Mouse (Mus musculus) left cerebral cortex, adult 18-20 months (tissue): Measurements from ENCODE around the gene Zdhhc18. TPM values are rescaled to one million over a fixed set of nuclear protein-coding genes. Genes with fewer than 3 reads are reported as not detected.
A peak's percentile ranks its signal among the peaks of the same experiment; 100 is the strongest.
"Not testable (repeated sequence)": the region's sequence is repeated elsewhere in the genome, so short reads cannot be mapped to it uniquely, and the experiment has no call there.

ENCODE experiments used
- DNase-seq, 2 experiments: peaks; one replicate each; pipeline ENCODE4 v3.0.0; 2021 to 2022; ENCODE audit warnings: low spot score in 2 of 2, mixed read lengths in 1 of 2
- total RNA-seq, 2 experiments: library from RNA; stranded (reverse); gene quantifications; 2 replicates each; pipeline ENCODE4 v1.2.3; 2021

The Zdhhc18 gene
- total RNA-seq, 2 experiments from 2014 or later: 35.5 to 39.2 TPM

DNA sequence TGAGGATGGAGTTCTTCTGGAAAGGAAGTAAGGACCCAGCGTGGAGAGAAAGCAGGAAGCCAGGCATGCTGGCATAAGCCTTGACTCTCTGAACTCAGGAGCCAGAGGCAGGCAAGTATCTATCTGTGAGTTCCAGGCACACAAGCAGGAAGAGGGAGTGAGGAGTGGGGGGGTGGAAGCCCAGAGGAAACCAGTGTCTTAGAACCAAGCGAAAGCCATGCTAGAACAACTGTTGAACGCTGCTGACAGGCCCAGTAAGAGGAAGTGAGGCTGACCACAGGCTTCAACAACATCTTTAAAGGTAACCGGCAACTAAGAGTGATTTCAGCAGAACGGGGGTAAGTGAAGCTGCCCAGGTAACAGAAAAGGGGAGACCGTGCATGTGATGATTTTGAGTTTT is 16.2 kb upstream of the Zdhhc18 start:
- DNase-seq: no peak

GRCm38 (mm10) chr4:133665118-133665517 is 15.2 kb upstream of the Zdhhc18 start:
- no peak for DNase-seq

DNA sequence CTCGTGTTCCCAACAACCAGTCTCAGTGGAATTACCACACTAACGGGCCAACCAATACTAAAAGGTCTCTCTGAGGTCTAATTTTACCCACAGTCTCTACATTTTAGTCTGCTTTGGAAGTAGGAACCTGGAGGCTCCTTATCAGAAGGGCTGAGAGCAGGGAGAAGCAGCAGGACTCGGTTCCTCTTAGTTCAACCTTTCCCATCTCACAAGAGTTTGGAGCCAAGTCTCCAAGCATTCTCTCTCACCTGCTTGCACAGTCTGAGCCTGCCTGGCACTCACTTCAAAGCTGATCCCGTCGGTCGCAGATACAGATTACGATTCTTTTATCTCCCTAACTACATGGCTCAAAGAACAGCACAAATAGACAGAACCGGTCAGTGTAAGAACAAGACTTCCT is 13.0 kb upstream of the Zdhhc18 start:
- no peak for DNase-seq

- DNase-seq: no peak
These were observed 12.5 kb upstream of the Zdhhc18 start for GRCm38 (mm10) chr4:133662421-133662820.

GRCm38 (mm10) chr4:133660193-133661155 is 10.5 kb upstream of the Zdhhc18 start:
- peak; percentile 76 to 87 for DNase-seq

DNA sequence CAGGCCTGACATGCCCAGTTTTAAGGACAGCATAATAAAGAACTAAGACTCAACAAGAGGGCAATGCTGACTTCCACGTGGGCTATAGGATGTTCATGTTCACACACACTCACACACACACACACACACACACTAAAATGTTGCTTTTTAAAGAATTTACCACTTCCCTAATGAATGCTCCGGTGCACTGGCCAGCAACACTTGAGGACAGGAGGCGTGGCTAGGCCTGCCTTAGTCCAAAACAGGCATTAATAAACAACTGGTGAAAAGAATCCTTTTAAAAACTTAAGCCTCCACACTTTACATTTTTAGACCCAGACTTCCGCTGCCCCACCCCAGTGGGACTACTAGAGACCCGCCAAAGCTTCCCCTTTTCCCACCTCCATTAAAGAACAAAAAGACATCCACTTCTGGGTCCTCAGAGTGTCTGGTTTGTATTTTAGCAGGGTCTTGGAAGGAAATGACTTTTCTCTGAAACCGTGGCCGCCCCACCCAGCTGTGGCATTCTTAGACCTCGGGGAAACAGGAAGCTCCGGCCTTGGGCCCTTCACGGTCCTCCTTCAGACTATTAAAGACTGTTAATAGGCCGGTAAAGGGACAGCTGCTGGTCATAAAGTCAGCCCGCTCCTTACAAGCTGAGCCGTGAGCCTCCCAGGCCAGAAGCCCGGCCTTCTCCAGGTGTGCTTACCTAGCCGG is 9.7 kb upstream of the Zdhhc18 start:
- no peak for DNase-seq

GRCm38 (mm10) chr4:133658729-133659128 is 8.8 kb upstream of the Zdhhc18 start:
- DNase-seq: no peak

- no peak for DNase-seq
These were observed 8.0 kb upstream of the Zdhhc18 start for GRCm38 (mm10) chr4:133657829-133658458.

- no peak for DNase-seq
These were observed 7.0 kb upstream of the Zdhhc18 start for GRCm38 (mm10) chr4:133656997-133657396.

- no peak for DNase-seq
These were observed 6.3 kb upstream of the Zdhhc18 start for GRCm38 (mm10) chr4:133656294-133656693.

GRCm38 (mm10) chr4:133654070-133654469 is 4.1 kb upstream of the Zdhhc18 start:
- DNase-seq: not testable (repeated sequence)

GRCm38 (mm10) chr4:133652746-133653145 is 2.8 kb upstream of the Zdhhc18 start:
- no peak for DNase-seq

GRCm38 (mm10) chr4:133651986-133652385 is 2.0 kb upstream of the Zdhhc18 start:
- no peak for DNase-seq

GRCm38 (mm10) chr4:133651445-133651844 is 1.5 kb upstream of the Zdhhc18 start:
- no peak for DNase-seq

- DNase-seq: not testable (repeated sequence)
These were observed 490 bp downstream of the Zdhhc18 start for GRCm38 (mm10) chr4:133649464-133649863.

GRCm38 (mm10) chr4:133645680-133646079 is 4.3 kb downstream of the Zdhhc18 start:
- DNase-seq: no peak

GRCm38 (mm10) chr4:133645195-133645594 is 4.8 kb downstream of the Zdhhc18 start:
- no peak for DNase-seq

GRCm38 (mm10) chr4:133634043-133634410 is 15.9 kb downstream of the Zdhhc18 start:
- DNase-seq: no peak

GRCm38 (mm10) chr4:133633332-133634042 is 16.5 kb downstream of the Zdhhc18 start:
- peak; percentile 85 to 91 for DNase-seq

DNA sequence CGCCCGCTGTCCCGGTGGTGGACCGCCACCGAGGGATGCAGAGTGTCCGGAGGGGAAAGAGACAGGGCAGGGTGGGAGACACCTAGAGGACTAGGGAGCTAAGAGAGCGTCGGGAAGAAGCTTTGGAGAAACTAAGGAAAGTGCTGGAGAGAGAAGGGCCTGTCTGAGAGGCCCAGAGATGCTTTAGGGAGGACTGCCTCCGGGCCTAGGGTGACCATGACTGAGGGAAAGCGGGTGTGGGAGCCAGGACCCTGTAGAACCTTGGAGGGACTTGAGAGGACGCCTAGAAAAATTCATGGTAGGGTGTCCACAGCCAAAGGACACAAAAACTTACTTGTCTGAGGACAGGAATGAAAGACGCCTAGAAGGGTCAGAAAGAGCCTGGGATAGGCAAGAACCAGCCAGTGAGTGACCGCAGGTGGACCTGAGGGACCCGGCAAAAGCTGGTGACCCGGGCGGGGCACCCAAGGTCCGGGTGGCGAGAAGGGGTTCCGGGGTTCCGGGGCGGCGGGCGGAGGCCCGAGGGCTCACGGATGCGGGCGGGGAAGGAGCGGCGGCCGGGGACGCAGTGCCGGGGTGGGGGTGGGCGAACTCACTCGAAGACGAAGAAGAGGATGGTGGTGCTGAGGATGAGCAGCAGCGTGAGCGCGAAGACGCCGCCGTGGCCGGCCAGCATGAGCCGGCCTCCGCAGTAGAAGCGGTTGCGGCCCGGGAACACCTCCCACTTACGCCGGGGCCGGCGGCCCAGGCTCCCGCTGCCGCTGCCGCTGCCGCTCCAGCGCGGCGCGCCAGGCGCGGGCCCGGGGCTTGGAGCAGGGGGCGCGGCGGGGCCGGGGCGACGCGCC is 17.2 kb downstream of the Zdhhc18 start:
- peak in 1 of 2 experiments; percentile 44 for DNase-seq
